ENCODE assay signal across 16 mouse cellular contexts in the genomic region with DNA sequence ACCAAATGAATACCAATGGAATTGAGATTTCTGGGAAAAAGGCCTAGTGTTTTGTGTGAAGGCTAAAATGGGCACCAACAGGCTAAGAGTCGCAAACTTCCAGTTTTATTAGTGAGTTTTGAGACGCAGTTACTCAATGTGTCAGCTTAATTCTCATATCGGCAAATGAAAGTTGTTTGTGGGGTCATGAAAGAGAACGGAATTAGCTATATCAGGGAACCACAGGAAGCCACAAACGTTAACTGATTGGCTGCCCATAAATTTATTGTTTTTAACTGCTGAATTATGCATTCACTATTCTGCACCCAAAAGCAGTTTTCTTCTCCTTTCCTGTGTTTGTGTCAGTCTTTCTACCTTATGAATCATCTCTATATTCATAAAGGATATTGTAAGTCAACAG.
"Had no signal": no experiment of that assay in that cellular context is flagged by ENCODE, and none has a peak within 500 bp of the region (broad histone marks: within the 10 kb centered on the region; RNA-seq: fewer than 3 reads in every experiment).

No protein-coding gene starts in this region.

- DNase-seq: gastrocnemius, adult 2 months; gastrocnemius, postnatal 10 days; gastrocnemius, postnatal 25 days; heart, adult 18-20 months; heart, postnatal 10 days; heart, postnatal 4 days; kidney, adult 18-20 months; kidney, adult 8-10 months; kidney, postnatal 10 days; kidney, postnatal 25 days; layer of hippocampus, adult 9-11 months; liver; liver, embryonic 13.5 days had no signal

- ATAC-seq: inflammation-experienced regulatory T-cells, adult 6 months; intestine, embryonic 15.5 days; intestine, postnatal 0 days had no signal
